Mouse (Mus musculus): Measurements from ENCODE around the gene Mlycd. TPM values are rescaled to one million over a fixed set of nuclear protein-coding genes. Genes with fewer than 3 reads are reported as not detected.

Mlycd gene
- total RNA-seq, 2 experiments from 2014 or later = 117 to 120 TPM

Other genes with a start within 250 kb of the Mlycd start
- 100 to 1,000 TPM; 138 to 149 TPM for gene Hsbp1, start 50.4 kb upstream of the Mlycd start, total RNA-seq (2021)
- gene Osgin1, start 39.2 kb downstream of the Mlycd start, total RNA-seq (2021) = 1 to 10 TPM; 3.1 to 4.2 TPM
- not detected for gene Necab2, start 51.8 kb downstream of the Mlycd start, total RNA-seq (2021)
- gene Slc38a8, start 106.8 kb downstream of the Mlycd start, total RNA-seq (2021) = not detected
- 10 to 100 TPM; 27.5 to 31.0 TPM for gene Mbtps1, start 163.9 kb downstream of the Mlycd start, total RNA-seq (2021)
- gene Hsdl1, start 180.3 kb downstream of the Mlycd start, total RNA-seq (2021) = 10 to 100 TPM; 21.3 to 22.9 TPM
- under 1 TPM in 1 of 2 experiments, not detected in 1; 0.15 TPM for gene Dnaaf1, start 180.4 kb downstream of the Mlycd start, total RNA-seq (2021)
- gene Taf1c, start 210.3 kb downstream of the Mlycd start, total RNA-seq (2021) = 1 to 10 TPM; 3.5 to 4.5 TPM
- gene Adad2, start 217.9 kb downstream of the Mlycd start, total RNA-seq (2021) = not detected
- gene Kcng4, start 240.8 kb downstream of the Mlycd start, total RNA-seq (2021) = under 1 TPM in 1 of 2 experiments, not detected in 1; 0.15 TPM

All from heart, adult 18-20 months (tissue).